Mouse (Mus musculus): ENCODE results near the gene Ncan. TPM values are rescaled to one million over a fixed set of nuclear protein-coding genes. Genes with fewer than 3 reads are reported as not detected.

Gene Ncan
- total RNA-seq, 2 experiments from 2014 or later, result not detected

- peak; percentile 26 for DNase-seq (ENCODE audit: low spot score)
Observed at GRCm38 (mm10) chr8:70129309-70129952, 8.8 kb upstream of the Ncan start.

- DNase-seq (ENCODE audit: low spot score), result peak; percentile 74
Observed at GRCm38 (mm10) chr8:70128435-70128834, 7.8 kb upstream of the Ncan start.

- DNase-seq (ENCODE audit: low spot score), result no peak
Observed at GRCm38 (mm10) chr8:70124992-70125391, 4.3 kb upstream of the Ncan start.

GRCm38 (mm10) chr8:70122863-70123262 lies 2.2 kb upstream of the Ncan start:
- DNase-seq (ENCODE audit: low spot score), result no peak

- no peak for DNase-seq (ENCODE audit: low spot score)
Observed at GRCm38 (mm10) chr8:70118726-70119700, 1.7 kb downstream of the Ncan start.

GRCm38 (mm10) chr8:70117611-70118010 lies 3.1 kb downstream of the Ncan start:
- DNase-seq (ENCODE audit: low spot score), result no peak

GRCm38 (mm10) chr8:70114892-70115291 lies 5.8 kb downstream of the Ncan start:
- DNase-seq (ENCODE audit: low spot score), result no peak

- no peak for DNase-seq (ENCODE audit: low spot score)
Observed at GRCm38 (mm10) chr8:70114488-70114887, 6.2 kb downstream of the Ncan start.

GRCm38 (mm10) chr8:70112401-70113016 lies 8.2 kb downstream of the Ncan start:
- DNase-seq (ENCODE audit: low spot score), result no peak

GRCm38 (mm10) chr8:70111192-70111795 lies 9.4 kb downstream of the Ncan start:
- no peak for DNase-seq (ENCODE audit: low spot score)

GRCm38 (mm10) chr8:70110451-70110850 lies 10.2 kb downstream of the Ncan start:
- no peak for DNase-seq (ENCODE audit: low spot score)

GRCm38 (mm10) chr8:70104922-70105321 lies 15.8 kb downstream of the Ncan start:
- DNase-seq (ENCODE audit: low spot score), result no peak

- peak; percentile 33 for DNase-seq (ENCODE audit: low spot score)
Observed at GRCm38 (mm10) chr8:70104506-70104905, 16.2 kb downstream of the Ncan start.

- DNase-seq (ENCODE audit: low spot score), result no peak
Observed at GRCm38 (mm10) chr8:70100241-70100640, 20.4 kb downstream of the Ncan start.

- DNase-seq (ENCODE audit: low spot score), result no peak
Observed at GRCm38 (mm10) chr8:70099276-70099675, 21.4 kb downstream of the Ncan start.

GRCm38 (mm10) chr8:70092786-70093185 lies 27.9 kb downstream of the Ncan start:
- DNase-seq (ENCODE audit: low spot score), result no peak

GRCm38 (mm10) chr8:70089296-70089960 lies 31.2 kb downstream of the Ncan start:
- no peak for DNase-seq (ENCODE audit: low spot score)

GRCm38 (mm10) chr8:70087836-70088650 lies 32.6 kb downstream of the Ncan start:
- peak; percentile 26 for DNase-seq (ENCODE audit: low spot score)

GRCm38 (mm10) chr8:70087237-70087636 lies 33.4 kb downstream of the Ncan start:
- no peak for DNase-seq (ENCODE audit: low spot score)

- DNase-seq (ENCODE audit: low spot score), result no peak
Observed at GRCm38 (mm10) chr8:70086151-70086550, 34.5 kb downstream of the Ncan start.
